Mouse (Mus musculus) ovary, adult 10 weeks (tissue): ENCODE results near the gene Gm6358. TPM values are rescaled to one million over a fixed set of nuclear protein-coding genes. Genes with fewer than 3 reads are reported as not detected.

Source experiments
- polyA plus RNA-seq: library from polyadenylated mRNA; stranded (reverse); fragments of 350-450 nt; fragmentation: Illumina TruSeq; extraction: RNeasy Lipid Tissue Mini Kit (QIAGEN cat#74804); gene quantifications from one replicate; pipeline ENCODE4 v1.2.3, GENCODE M21; 2014

The Gm6358 gene
- not detected for polyA plus RNA-seq

GRCm38 (mm10) chr16:89140551-89140950 lies at the start of gene Gm6358:
Gene Gm6358, plus strand, starts transcription at chr16:89140851.

GRCm38 (mm10) chr16:89150786-89151185 lies 10.1 kb downstream of the Gm6358 start, which contains the start of gene Gm10061:
Gene Gm10061, plus strand, starts transcription at chr16:89151086.

GRCm38 (mm10) chr16:89157652-89158051 lies 17.0 kb downstream of the Gm6358 start, which contains the start of gene Gm9789:
Gene Gm9789, plus strand, starts transcription at chr16:89157952.

GRCm38 (mm10) chr16:89169190-89169589 lies 28.5 kb downstream of the Gm6358 start, which contains the start of gene Gm7735:
Gene Gm7735, plus strand, starts transcription at chr16:89169490.

GRCm38 (mm10) chr16:89174435-89174834 lies 33.8 kb downstream of the Gm6358 start, which contains the start of gene 1110057P08Rik:
Gene 1110057P08Rik, plus strand, starts transcription at chr16:89174735.

Other genes starting within 250 kb of the Gm6358 start
- not detected for gene Krtap19-5, start 244.4 kb upstream of the Gm6358 start, polyA plus RNA-seq
- gene Krtap19-9b, start 208.6 kb upstream of the Gm6358 start, polyA plus RNA-seq: not detected
- gene Krtap16-3, start 178.0 kb upstream of the Gm6358 start, polyA plus RNA-seq: not detected
- gene Krtap22-2, start 130.1 kb upstream of the Gm6358 start, polyA plus RNA-seq: not detected
- gene Gm10229, start 125.6 kb upstream of the Gm6358 start, polyA plus RNA-seq: not detected
- not detected for gene Krtap6-1, start 109.2 kb upstream of the Gm6358 start, polyA plus RNA-seq
- not detected for gene Gm10228, start 99.4 kb upstream of the Gm6358 start, polyA plus RNA-seq
- not detected for gene Krtap6-5, start 93.0 kb upstream of the Gm6358 start, polyA plus RNA-seq
- not detected for gene 1110025L11Rik, start 76.8 kb upstream of the Gm6358 start, polyA plus RNA-seq
- not detected for gene Krtap6-3, start 56.8 kb upstream of the Gm6358 start, polyA plus RNA-seq
- gene Gm10061, start 10.2 kb downstream of the Gm6358 start, polyA plus RNA-seq: not detected
- not detected for gene Gm9789, start 17.1 kb downstream of the Gm6358 start, polyA plus RNA-seq
- not detected for gene Gm7735, start 28.6 kb downstream of the Gm6358 start, polyA plus RNA-seq
- not detected for gene 1110057P08Rik, start 33.9 kb downstream of the Gm6358 start, polyA plus RNA-seq
- gene Krtap20-2, start 65.0 kb downstream of the Gm6358 start, polyA plus RNA-seq: not detected